Mouse (Mus musculus): ENCODE data around the gene Btbd8. TPM values are rescaled to one million over a fixed set of nuclear protein-coding genes. Genes with fewer than 3 reads are reported as not detected.

Btbd8 gene
- polyA plus RNA-seq (2014; fragmentation: Nextera tagmentation; extraction: Ambion mirVana), result 7.7 and 7.8 TPM in 2 replicates

DNA sequence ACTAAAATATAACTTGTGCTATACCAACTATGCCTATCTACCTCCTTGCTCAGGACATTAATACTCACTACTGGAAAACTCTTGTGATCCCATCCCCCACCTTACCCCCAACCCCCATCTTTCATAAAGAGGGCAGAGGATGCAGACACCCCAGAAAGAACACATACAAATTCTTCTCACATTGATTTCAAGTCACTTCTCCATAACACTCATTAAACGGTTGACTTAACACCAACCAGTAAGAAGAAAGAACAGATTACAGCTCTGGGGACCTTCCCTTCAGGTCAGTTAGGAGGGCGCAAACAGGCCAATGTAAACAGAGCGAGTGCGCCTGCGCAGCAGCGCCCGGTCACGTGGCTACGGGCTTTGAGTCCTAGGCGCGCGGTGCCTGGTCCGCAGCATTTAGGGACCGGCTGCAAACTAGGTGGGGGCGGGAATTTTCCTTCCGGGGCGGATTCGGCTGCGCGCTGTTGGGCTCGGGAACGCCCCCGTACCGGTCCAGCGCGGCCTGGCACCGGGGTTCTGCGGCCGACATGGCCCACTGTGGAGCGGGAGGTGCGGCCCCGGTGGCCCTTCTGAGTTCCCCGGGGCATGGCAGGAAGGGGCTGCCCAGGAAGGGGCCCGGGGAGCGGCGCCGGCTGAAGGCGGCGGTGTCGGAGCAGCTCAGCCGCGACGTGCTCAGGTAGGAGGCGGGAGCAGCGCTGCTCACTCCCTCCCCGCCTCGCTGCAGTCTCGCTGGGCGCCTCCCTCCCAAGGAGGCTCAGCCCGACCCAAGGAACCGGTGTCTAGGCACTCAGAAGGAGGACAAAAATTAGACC is at the start of gene Btbd8:
Btbd8 (plus strand) TSS at position 534 of the 818 bp plus-strand sequence.
- WGBS, result under 1% methylated on average over 50 of the region's 51 CpGs
- ATAC-seq (ENCODE audit: insufficient read depth, low FRiP score, low TSS enrichment), result peak; percentile 95

GRCm38 (mm10) chr5:107389373-107389772 is 48.4 kb upstream of the Btbd8 start:
- Histone ChIP-seq H3K9ac (ENCODE audit: low read length) (no peak overlapping the region), H3K27ac (ENCODE audit: low read depth, low read length) (no peak overlapping the region), H3K4me3 (ENCODE audit: low read depth, low read length) (no peak overlapping the region), H3K4me2 (ENCODE audit: low read depth) (no peak overlapping the region), H3K9me3 (ENCODE audit: control insufficient read depth, low read length) (no peaks in the 10 kb centered on the region), H3K4me1 (ENCODE audit: control insufficient read depth, insufficient read depth, low read length) (no peaks in the 10 kb centered on the region), H3K27me3 (ENCODE audit: control insufficient read depth, insufficient read depth, low read length) (no peaks in the 10 kb centered on the region), H3K36me3 (ENCODE audit: control insufficient read depth, insufficient read depth, low read length) (no peaks in the 10 kb centered on the region)
- 95% methylated on average over 2 of the region's 2 CpGs for WGBS
- DNase-seq (ENCODE audit: low spot score) (no peak), ATAC-seq (ENCODE audit: insufficient read depth, low FRiP score, low TSS enrichment) (no peak)

More for the DNA sequence above, at the start of gene Btbd8:
- Histone ChIP-seq H3K27me3 (ENCODE audit: control insufficient read depth, insufficient read depth, low read length) (no peaks in the 10 kb centered on the region), H3K9me3 (ENCODE audit: control insufficient read depth, low read length) (no peaks in the 10 kb centered on the region), H3K27ac (ENCODE audit: low read depth, low read length) (no peak within 1 kb of the TSS), H3K4me1 (ENCODE audit: control insufficient read depth, insufficient read depth, low read length) (no peaks in the 10 kb centered on the region), H3K9ac (ENCODE audit: low read length) (peak within 1 kb of the TSS; percentile 95), H3K36me3 (ENCODE audit: control insufficient read depth, insufficient read depth, low read length) (no peaks in the 10 kb centered on the region), H3K4me2 (ENCODE audit: low read depth) (peak within 1 kb of the TSS; percentile 60), H3K4me3 (ENCODE audit: low read depth, low read length) (peak within 1 kb of the TSS; percentile 62)
- DNase-seq (ENCODE audit: low spot score), result peak; percentile 97

DNA sequence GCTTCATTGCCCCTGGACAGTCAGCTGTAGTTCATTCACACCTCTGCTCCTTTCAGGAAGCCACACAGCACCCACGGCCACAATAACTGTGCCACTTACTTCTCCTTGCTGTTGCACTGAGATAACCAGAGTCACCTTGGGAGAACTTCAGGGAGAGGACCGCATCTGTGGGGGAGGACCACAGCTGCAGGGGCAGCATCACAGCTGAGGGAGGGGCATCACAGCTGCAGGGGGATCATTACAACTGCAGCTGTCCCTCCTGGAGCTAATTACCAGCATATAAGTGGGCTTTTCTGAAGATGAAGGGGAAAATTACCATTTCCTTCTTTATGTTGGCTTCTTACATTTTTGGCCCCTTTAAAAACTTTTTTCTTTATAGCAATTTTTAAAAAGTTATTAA is 43.4 kb upstream of the Btbd8 start:
- Histone ChIP-seq H3K27ac (ENCODE audit: low read depth, low read length) (no peak overlapping the region), H3K9ac (ENCODE audit: low read length) (no peak overlapping the region), H3K36me3 (ENCODE audit: control insufficient read depth, insufficient read depth, low read length) (no peaks in the 10 kb centered on the region), H3K4me2 (ENCODE audit: low read depth) (no peak overlapping the region), H3K4me3 (ENCODE audit: low read depth, low read length) (no peak overlapping the region), H3K9me3 (ENCODE audit: control insufficient read depth, low read length) (no peaks in the 10 kb centered on the region), H3K27me3 (ENCODE audit: control insufficient read depth, insufficient read depth, low read length) (no peaks in the 10 kb centered on the region), H3K4me1 (ENCODE audit: control insufficient read depth, insufficient read depth, low read length) (no peaks in the 10 kb centered on the region)
- DNase-seq (ENCODE audit: low spot score) (no peak), ATAC-seq (ENCODE audit: insufficient read depth, low FRiP score, low TSS enrichment) (no peak)
- WGBS, result 52% methylated on average over 2 of the region's 2 CpGs

DNA sequence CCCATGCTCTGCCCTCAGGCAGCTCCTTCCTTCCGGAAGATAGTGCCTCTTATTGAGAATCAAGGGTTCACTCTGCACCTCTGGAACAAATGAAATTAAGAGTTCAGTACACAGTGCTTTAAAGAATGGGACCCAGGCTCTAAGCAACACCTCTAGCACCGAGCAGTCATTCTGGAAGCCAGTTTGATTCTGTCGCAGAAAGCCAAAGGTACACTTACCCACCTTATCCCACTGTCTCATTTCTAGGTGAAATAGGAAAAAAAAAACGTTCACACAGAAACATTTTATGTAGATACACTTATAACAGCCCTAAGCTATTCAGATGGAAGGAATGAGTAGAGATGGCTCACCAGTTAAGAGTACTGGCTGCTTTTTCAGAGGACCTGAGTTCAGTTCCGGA is 35.4 kb upstream of the Btbd8 start, which contains the start of gene Ephx4:
Ephx4 (plus strand) TSS at position 301 of the 400 bp plus-strand sequence.
- WGBS, result 24% methylated on average over 5 of the region's 5 CpGs
- H3K27me3 ChIP-seq (ENCODE audit: control insufficient read depth, insufficient read depth, low read length), result peaks cover 22% of the 10 kb centered on the region
- H3K27ac ChIP-seq (ENCODE audit: low read depth, low read length), result no peak within 1 kb of the TSS
- H3K4me3 ChIP-seq (ENCODE audit: low read depth, low read length), result peak within 1 kb of the TSS; percentile 49
- H3K4me2 ChIP-seq (ENCODE audit: low read depth), result peak within 1 kb of the TSS; percentile 98
- H3K4me1 ChIP-seq (ENCODE audit: control insufficient read depth, insufficient read depth, low read length), result no peaks in the 10 kb centered on the region
- ATAC-seq (ENCODE audit: insufficient read depth, low FRiP score, low TSS enrichment) (no peak), DNase-seq (ENCODE audit: low spot score) (no peak)
- H3K36me3 ChIP-seq (ENCODE audit: control insufficient read depth, insufficient read depth, low read length), result no peaks in the 10 kb centered on the region
- peak within 1 kb of the TSS; percentile 58 for H3K9ac ChIP-seq (ENCODE audit: low read length)
- no peaks in the 10 kb centered on the region for H3K9me3 ChIP-seq (ENCODE audit: control insufficient read depth, low read length)

DNA sequence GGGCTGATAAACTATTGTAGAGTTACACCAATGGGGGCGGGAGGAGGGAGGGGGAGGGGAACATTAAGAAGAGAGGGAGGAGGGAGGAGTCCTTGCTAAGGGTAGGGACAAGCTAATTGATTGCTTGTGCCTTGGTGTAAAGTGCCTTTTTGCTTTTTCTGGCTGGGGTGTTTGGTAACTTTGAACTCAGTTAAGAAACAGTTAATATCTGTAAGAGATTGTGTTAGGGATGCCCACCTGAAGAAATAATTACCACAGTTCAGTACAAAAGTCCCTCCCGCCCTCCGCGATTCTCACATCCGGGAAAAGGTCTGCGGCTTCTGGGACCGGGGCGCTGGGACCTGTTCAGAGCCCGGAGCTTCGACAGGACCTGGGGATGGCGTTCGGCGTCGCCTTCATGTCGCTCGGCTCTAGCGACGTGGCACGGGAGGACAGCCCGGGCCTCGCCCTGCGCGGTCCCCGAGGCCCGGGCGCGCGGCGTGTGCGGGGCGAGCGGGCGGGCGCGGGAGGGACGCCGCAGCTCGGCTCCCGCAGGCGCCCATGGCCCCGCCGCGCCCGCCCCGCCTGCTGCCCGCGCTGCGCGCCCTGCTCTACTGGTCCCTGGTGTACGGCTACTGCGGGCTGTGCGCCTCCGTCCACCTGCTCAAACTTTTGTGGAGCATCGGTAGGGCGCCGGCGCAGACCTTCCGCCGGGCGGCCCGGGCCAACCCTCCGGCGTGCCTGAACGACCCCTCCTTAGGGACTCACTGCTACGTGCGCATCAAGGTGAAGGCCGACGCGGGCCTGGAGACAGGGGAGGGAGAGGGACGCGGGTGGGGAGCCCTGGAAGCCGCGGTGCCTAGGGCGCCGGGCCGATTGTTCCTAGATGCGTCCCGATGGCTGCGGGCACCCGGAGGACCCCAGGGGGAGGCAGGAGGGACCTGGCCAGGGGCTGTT is 34.5 kb upstream of the Btbd8 start:
- peak; percentile 88 for ATAC-seq (ENCODE audit: insufficient read depth, low FRiP score, low TSS enrichment)
- under 1% methylated on average over 69 of the region's 80 CpGs for WGBS
- Histone ChIP-seq H3K4me1 (ENCODE audit: control insufficient read depth, insufficient read depth, low read length) (no peaks in the 10 kb centered on the region), H3K9ac (ENCODE audit: low read length) (peak overlapping the region; percentile 58), H3K27me3 (ENCODE audit: control insufficient read depth, insufficient read depth, low read length) (peaks cover 22% of the 10 kb centered on the region), H3K4me2 (ENCODE audit: low read depth) (peak overlapping the region; percentile 98), H3K4me3 (ENCODE audit: low read depth, low read length) (peak overlapping the region; percentile 49), H3K9me3 (ENCODE audit: control insufficient read depth, low read length) (no peaks in the 10 kb centered on the region), H3K27ac (ENCODE audit: low read depth, low read length) (no peak overlapping the region), H3K36me3 (ENCODE audit: control insufficient read depth, insufficient read depth, low read length) (no peaks in the 10 kb centered on the region)
- peak; percentile 45 for DNase-seq (ENCODE audit: low spot score)

- no peaks in the 10 kb centered on the region for H3K9me3 ChIP-seq (ENCODE audit: control insufficient read depth, low read length)
- H3K27me3 ChIP-seq (ENCODE audit: control insufficient read depth, insufficient read depth, low read length), result peaks cover 22% of the 10 kb centered on the region
- WGBS, result 31% methylated on average over 12 of the region's 12 CpGs
- H3K4me1 ChIP-seq (ENCODE audit: control insufficient read depth, insufficient read depth, low read length), result no peaks in the 10 kb centered on the region
- peak overlapping the region; percentile 58 for H3K9ac ChIP-seq (ENCODE audit: low read length)
- H3K4me3 ChIP-seq (ENCODE audit: low read depth, low read length), result peak overlapping the region; percentile 49
- no peak for DNase-seq (ENCODE audit: low spot score)
- no peak overlapping the region for H3K27ac ChIP-seq (ENCODE audit: low read depth, low read length)
- H3K4me2 ChIP-seq (ENCODE audit: low read depth), result peak overlapping the region; percentile 98
- no peaks in the 10 kb centered on the region for H3K36me3 ChIP-seq (ENCODE audit: control insufficient read depth, insufficient read depth, low read length)
- no peak for ATAC-seq (ENCODE audit: insufficient read depth, low FRiP score, low TSS enrichment)
These were observed 33.7 kb upstream of the Btbd8 start for GRCm38 (mm10) chr5:107403947-107404684.

GRCm38 (mm10) chr5:107405361-107405760 is 32.4 kb upstream of the Btbd8 start:
- peaks cover 22% of the 10 kb centered on the region for H3K27me3 ChIP-seq (ENCODE audit: control insufficient read depth, insufficient read depth, low read length)
- WGBS, result 85% methylated on average over 4 of the region's 4 CpGs
- no peaks in the 10 kb centered on the region for H3K9me3 ChIP-seq (ENCODE audit: control insufficient read depth, low read length)
- DNase-seq (ENCODE audit: low spot score) (no peak), ATAC-seq (ENCODE audit: insufficient read depth, low FRiP score, low TSS enrichment) (no peak)
- no peak overlapping the region for H3K9ac ChIP-seq (ENCODE audit: low read length)
- H3K36me3 ChIP-seq (ENCODE audit: control insufficient read depth, insufficient read depth, low read length), result no peaks in the 10 kb centered on the region
- H3K27ac ChIP-seq (ENCODE audit: low read depth, low read length), result no peak overlapping the region
- H3K4me2 ChIP-seq (ENCODE audit: low read depth), result no peak overlapping the region
- H3K4me1 ChIP-seq (ENCODE audit: control insufficient read depth, insufficient read depth, low read length), result no peaks in the 10 kb centered on the region
- no peak overlapping the region for H3K4me3 ChIP-seq (ENCODE audit: low read depth, low read length)

DNA sequence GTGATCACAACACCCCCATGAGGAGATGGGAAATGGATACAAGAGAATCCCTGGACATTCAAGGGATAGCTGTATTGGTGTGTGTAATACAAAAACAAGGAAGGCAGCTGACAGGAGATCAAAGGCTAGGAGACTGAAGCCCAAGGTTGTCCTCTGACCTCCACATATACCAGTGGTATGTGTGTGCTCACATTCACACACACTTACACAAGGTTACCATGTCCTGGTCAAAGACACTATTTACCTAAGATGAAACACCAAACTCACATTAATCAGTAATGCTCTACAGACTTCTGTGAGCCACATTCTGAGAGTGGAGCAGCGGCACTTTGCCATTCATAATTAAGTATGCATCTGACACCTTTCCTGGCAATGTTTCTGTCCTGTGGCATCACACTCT is 27.5 kb upstream of the Btbd8 start:
- Histone ChIP-seq H3K9ac (ENCODE audit: low read length) (no peak overlapping the region), H3K4me3 (ENCODE audit: low read depth, low read length) (no peak overlapping the region)
- 91% methylated on average over 1 of the region's 1 CpGs for WGBS

More for the DNA sequence above, 27.5 kb upstream of the Btbd8 start:
- ATAC-seq (ENCODE audit: insufficient read depth, low FRiP score, low TSS enrichment) (no peak), DNase-seq (ENCODE audit: low spot score) (no peak)
- Histone ChIP-seq H3K9me3 (ENCODE audit: control insufficient read depth, low read length) (no peaks in the 10 kb centered on the region), H3K27me3 (ENCODE audit: control insufficient read depth, insufficient read depth, low read length) (peaks cover under 1% of the 10 kb centered on the region; the same call in 1 of the 2 replicates), H3K27ac (ENCODE audit: low read depth, low read length) (no peak overlapping the region), H3K4me2 (ENCODE audit: low read depth) (no peak overlapping the region), H3K36me3 (ENCODE audit: control insufficient read depth, insufficient read depth, low read length) (no peaks in the 10 kb centered on the region), H3K4me1 (ENCODE audit: control insufficient read depth, insufficient read depth, low read length) (no peaks in the 10 kb centered on the region)
